Mouse (Mus musculus) large intestine, adult 2 months (tissue): ENCODE measurements around the gene Vash2. TPM values are rescaled to one million over a fixed set of nuclear protein-coding genes. Genes with fewer than 3 reads are reported as not detected.
"Not testable (repeated sequence)": the region's sequence is repeated elsewhere in the genome, so short reads cannot be mapped to it uniquely, and the experiment has no call there.

Source experiments
- DNase-seq: peaks from one replicate; pipeline ENCODE4 v3.0.0-alpha.2; 2012; ENCODE audit warnings: low read depth, low spot score
- WGBS: fragments of 180-500 bp; shearing (Covaris S2); methylation state at CpG from one replicate; pipeline ENCODE4 v1.1.7; 2018; 5-methylcytosine and 5-hydroxymethylcytosine counted together
- polyA plus RNA-seq: library from polyadenylated mRNA; depleted of rRNA; stranded (reverse); fragments of >200 nt; gene quantifications from 2 replicates; pipeline ENCODE4 v1.2.3, GENCODE M21; 2012; rRNA removed

Gene Vash2
- 0.29 and 0.31 TPM in 2 replicates for polyA plus RNA-seq

- under 1% methylated on average over 38 of the region's 38 CpGs for WGBS
- DNase-seq, result peak; percentile 40
Observed at GRCm38 (mm10) chr1:190979100-190979563, at the start of gene Vash2. Gene Vash2 (minus strand): TSS chr1:190979296.

GRCm38 (mm10) chr1:191026021-191026713 is 47.1 kb upstream of the Vash2 start, which contains the start of gene Flvcr1:
Gene Flvcr1 (minus strand): TSS chr1:191026158.
- DNase-seq, result peak; percentile 96
- under 1% methylated on average over 50 of the region's 50 CpGs for WGBS

- peak; percentile 2 for DNase-seq
- WGBS, result 2% methylated on average over 68 of the region's 69 CpGs
Observed at GRCm38 (mm10) chr1:191025016-191026012, 46.2 kb upstream of the Vash2 start.

- WGBS, result 93% methylated on average over 5 of the region's 6 CpGs
Observed at GRCm38 (mm10) chr1:191023806-191024205, 44.7 kb upstream of the Vash2 start.

GRCm38 (mm10) chr1:191023140-191023539 is 44.0 kb upstream of the Vash2 start:
- no peak for DNase-seq
- WGBS, result 83% methylated on average over 2 of the region's 2 CpGs

More at GRCm38 (mm10) chr1:191023806-191024205, 44.7 kb upstream of the Vash2 start:
- DNase-seq, result not testable (repeated sequence)

GRCm38 (mm10) chr1:191021016-191021415 is 41.9 kb upstream of the Vash2 start:
- 87% methylated on average over 7 of the region's 7 CpGs for WGBS
- no peak for DNase-seq

GRCm38 (mm10) chr1:191020217-191020924 is 41.3 kb upstream of the Vash2 start:
- WGBS, result 85% methylated on average over 3 of the region's 3 CpGs
- DNase-seq, result no peak

- DNase-seq, result no peak
- WGBS, result 97% methylated on average over 5 of the region's 5 CpGs
Observed at GRCm38 (mm10) chr1:191019803-191020202, 40.7 kb upstream of the Vash2 start.

- DNase-seq, result no peak
- 93% methylated on average over 3 of the region's 3 CpGs for WGBS
Observed at GRCm38 (mm10) chr1:191014271-191014670, 35.2 kb upstream of the Vash2 start.

GRCm38 (mm10) chr1:191008707-191009106 is 29.6 kb upstream of the Vash2 start:
- DNase-seq, result no peak
- WGBS, result 97% methylated on average over 5 of the region's 5 CpGs

- DNase-seq, result no peak
- WGBS, result 66% methylated on average over 6 of the region's 6 CpGs
Observed at GRCm38 (mm10) chr1:191002201-191002600, 23.1 kb upstream of the Vash2 start.

- WGBS, result 75% methylated on average over 3 of the region's 3 CpGs
- no peak for DNase-seq
Observed at GRCm38 (mm10) chr1:191000686-191001085, 21.6 kb upstream of the Vash2 start.

- WGBS, result 56% methylated on average over 1 of the region's 1 CpGs
- DNase-seq, result no peak
Observed at GRCm38 (mm10) chr1:190998027-190998426, 18.9 kb upstream of the Vash2 start.

- 61% methylated on average over 6 of the region's 6 CpGs for WGBS
- no peak for DNase-seq
Observed at GRCm38 (mm10) chr1:190996346-190996877, 17.3 kb upstream of the Vash2 start.

- DNase-seq, result no peak
- WGBS, result 51% methylated on average over 7 of the region's 7 CpGs
Observed at GRCm38 (mm10) chr1:190995548-190995947, 16.5 kb upstream of the Vash2 start.

GRCm38 (mm10) chr1:190989437-190990082 is 10.5 kb upstream of the Vash2 start:
- no peak for DNase-seq
- WGBS, result 84% methylated on average over 9 of the region's 9 CpGs

GRCm38 (mm10) chr1:190981412-190981811 is 2.3 kb upstream of the Vash2 start:
- DNase-seq, result no peak
- 87% methylated on average over 4 of the region's 4 CpGs for WGBS

GRCm38 (mm10) chr1:190980470-190980869 is 1.4 kb upstream of the Vash2 start:
- 79% methylated on average over 1 of the region's 1 CpGs for WGBS

GRCm38 (mm10) chr1:190978511-190979073 is 504 bp downstream of the Vash2 start:
- under 1% methylated on average over 46 of the region's 46 CpGs for WGBS
- no peak for DNase-seq

More at GRCm38 (mm10) chr1:190980470-190980869, 1.4 kb upstream of the Vash2 start:
- no peak for DNase-seq
